Mouse (Mus musculus): ENCODE data around the gene Mgat5. TPM values are rescaled to one million over a fixed set of nuclear protein-coding genes. Genes with fewer than 3 reads are reported as not detected.

Gene Mgat5
- polyA plus RNA-seq, 1 experiment: under 0.01 TPM

- TF ChIP-seq TAL1 (IDR thresholded peaks at IDR 0.05; ENCODE audit: low read length): no peak
- TF ChIP-seq GATA1 (IDR thresholded peaks at IDR 0.05; ENCODE audit: low read length): no peak
- Histone ChIP-seq H3K4me3 (replicated peaks) (no peak overlapping the region), H3K4me1 (ENCODE audit: control insufficient read depth) (no peaks in the 10 kb centered on the region), H3K9me3 (ENCODE audit: control insufficient read depth, low read length) (no peaks in the 10 kb centered on the region), H3K36me3 (ENCODE audit: control insufficient read depth) (no peaks in the 10 kb centered on the region), H3K27me3 (ENCODE audit: control insufficient read depth) (no peaks in the 10 kb centered on the region)
Measured at GRCm38 (mm10) chr1:127444836-127445485, 240.1 kb downstream of the Mgat5 start.

DNA sequence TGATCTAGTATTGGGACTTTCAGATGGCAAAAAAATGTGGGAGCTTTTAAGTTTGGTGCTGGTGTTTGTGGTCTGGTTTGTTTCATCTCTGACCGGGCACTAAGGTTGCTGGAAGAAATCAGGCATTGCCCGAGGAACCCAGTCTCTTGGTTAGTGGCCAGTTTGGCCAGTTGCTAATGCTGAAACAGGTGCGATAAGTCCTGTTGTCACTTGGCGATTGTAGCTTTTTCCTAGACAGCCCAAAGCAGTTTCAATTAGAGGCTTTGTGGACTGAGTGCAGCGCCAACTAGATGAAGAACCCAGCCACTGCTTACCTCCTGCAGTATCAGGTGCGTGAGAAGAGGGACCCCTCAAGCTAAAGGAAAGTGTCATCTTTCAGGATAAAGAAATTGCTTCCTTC, 248.6 kb downstream of the Mgat5 start:
- Histone ChIP-seq H3K36me3 (ENCODE audit: control insufficient read depth) (no peaks in the 10 kb centered on the region), H3K4me3 (replicated peaks) (no peak overlapping the region), H3K9me3 (ENCODE audit: control insufficient read depth, low read length) (no peaks in the 10 kb centered on the region), H3K27me3 (ENCODE audit: control insufficient read depth) (no peaks in the 10 kb centered on the region), H3K4me1 (ENCODE audit: control insufficient read depth) (no peaks in the 10 kb centered on the region)
- no peak for TF ChIP-seq GATA1 (IDR thresholded peaks at IDR 0.05; ENCODE audit: low read length)
- no peak for TF ChIP-seq TAL1 (IDR thresholded peaks at IDR 0.05; ENCODE audit: low read length)

DNA sequence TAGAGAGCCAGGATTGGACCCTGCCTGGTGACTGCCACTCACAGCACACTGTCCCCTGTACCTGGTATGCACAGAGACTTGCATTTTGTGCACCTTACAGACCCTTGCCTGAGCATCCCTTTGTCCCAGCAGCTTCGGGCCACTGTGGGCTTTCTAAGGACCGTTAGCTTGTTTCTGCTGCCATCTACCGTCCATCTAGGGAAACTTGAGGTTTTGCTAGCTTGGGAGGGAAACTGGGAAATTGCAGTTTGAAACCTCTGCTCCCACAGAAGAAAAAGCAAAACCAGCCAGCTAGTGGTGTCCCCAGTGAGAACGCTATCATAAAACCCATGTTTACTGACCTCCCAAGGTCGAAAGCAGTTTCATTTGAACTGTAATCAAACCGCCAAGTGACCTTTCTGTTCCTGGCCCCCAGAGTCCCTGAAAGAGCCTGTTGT, 254.2 kb downstream of the Mgat5 start:
- TF ChIP-seq TAL1 (IDR thresholded peaks at IDR 0.05; ENCODE audit: low read length): no peak
- H3K36me3 ChIP-seq (ENCODE audit: control insufficient read depth): no peaks in the 10 kb centered on the region

GRCm38 (mm10) chr1:127459576-127459975, 254.8 kb downstream of the Mgat5 start:
- Histone ChIP-seq H3K4me1 (ENCODE audit: control insufficient read depth) (no peaks in the 10 kb centered on the region), H3K36me3 (ENCODE audit: control insufficient read depth) (no peaks in the 10 kb centered on the region), H3K9me3 (ENCODE audit: control insufficient read depth, low read length) (no peaks in the 10 kb centered on the region), H3K4me3 (replicated peaks) (no peak overlapping the region), H3K27me3 (ENCODE audit: control insufficient read depth) (no peaks in the 10 kb centered on the region)
- no peak for TF ChIP-seq GATA1 (IDR thresholded peaks at IDR 0.05; ENCODE audit: low read length)
- no peak for TF ChIP-seq TAL1 (IDR thresholded peaks at IDR 0.05; ENCODE audit: low read length)

More for the DNA sequence above, 254.2 kb downstream of the Mgat5 start:
- no peaks in the 10 kb centered on the region for H3K4me1 ChIP-seq (ENCODE audit: control insufficient read depth)
- H3K4me3 ChIP-seq (replicated peaks): no peak overlapping the region
- H3K9me3 ChIP-seq (ENCODE audit: control insufficient read depth, low read length): no peaks in the 10 kb centered on the region
- no peaks in the 10 kb centered on the region for H3K27me3 ChIP-seq (ENCODE audit: control insufficient read depth)

GRCm38 (mm10) chr1:127461017-127461416, 256.2 kb downstream of the Mgat5 start:
- H3K9me3 ChIP-seq (ENCODE audit: control insufficient read depth, low read length): no peaks in the 10 kb centered on the region
- no peaks in the 10 kb centered on the region for H3K36me3 ChIP-seq (ENCODE audit: control insufficient read depth)
- no peak overlapping the region for H3K4me3 ChIP-seq (replicated peaks)
- no peak for TF ChIP-seq GATA1 (IDR thresholded peaks at IDR 0.05; ENCODE audit: low read length)
- TF ChIP-seq TAL1 (IDR thresholded peaks at IDR 0.05; ENCODE audit: low read length): no peak
- no peaks in the 10 kb centered on the region for H3K27me3 ChIP-seq (ENCODE audit: control insufficient read depth)
- no peaks in the 10 kb centered on the region for H3K4me1 ChIP-seq (ENCODE audit: control insufficient read depth)

DNA sequence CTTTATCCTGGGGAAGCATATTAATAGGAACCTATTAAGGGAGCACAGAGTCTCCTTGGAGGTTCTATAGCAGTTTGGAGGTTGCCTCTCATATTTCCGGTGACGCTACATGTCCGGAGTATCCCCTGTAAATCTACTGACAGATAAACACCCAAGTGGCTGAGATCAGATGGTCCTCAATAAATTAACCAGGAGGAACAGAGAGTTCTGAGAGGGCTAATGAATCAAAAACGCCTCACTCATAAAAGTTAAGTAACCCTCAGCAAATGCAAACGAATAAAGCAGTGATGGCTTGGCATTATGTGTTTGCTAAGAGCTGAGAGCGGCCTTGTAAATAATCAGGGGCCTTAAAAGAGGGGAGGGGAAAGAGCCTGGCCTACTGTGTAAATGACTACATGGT, 259.2 kb downstream of the Mgat5 start:
- Histone ChIP-seq H3K4me1 (ENCODE audit: control insufficient read depth) (no peaks in the 10 kb centered on the region), H3K4me3 (replicated peaks) (no peak overlapping the region), H3K36me3 (ENCODE audit: control insufficient read depth) (no peaks in the 10 kb centered on the region), H3K9me3 (ENCODE audit: control insufficient read depth, low read length) (no peaks in the 10 kb centered on the region), H3K27me3 (ENCODE audit: control insufficient read depth) (no peaks in the 10 kb centered on the region)
- no peak for TF ChIP-seq GATA1 (IDR thresholded peaks at IDR 0.05; ENCODE audit: low read length)
- TF ChIP-seq TAL1 (IDR thresholded peaks at IDR 0.05; ENCODE audit: low read length): no peak

- Histone ChIP-seq H3K4me3 (replicated peaks) (no peak overlapping the region), H3K4me1 (ENCODE audit: control insufficient read depth) (no peaks in the 10 kb centered on the region), H3K27me3 (ENCODE audit: control insufficient read depth) (no peaks in the 10 kb centered on the region), H3K9me3 (ENCODE audit: control insufficient read depth, low read length) (no peaks in the 10 kb centered on the region), H3K36me3 (ENCODE audit: control insufficient read depth) (no peaks in the 10 kb centered on the region)
- no peak for TF ChIP-seq TAL1 (IDR thresholded peaks at IDR 0.05; ENCODE audit: low read length)
- TF ChIP-seq GATA1 (IDR thresholded peaks at IDR 0.05; ENCODE audit: low read length): no peak
Measured at GRCm38 (mm10) chr1:127465292-127465691, 260.5 kb downstream of the Mgat5 start.

GRCm38 (mm10) chr1:127467238-127467637, 262.4 kb downstream of the Mgat5 start:
- Histone ChIP-seq H3K4me1 (ENCODE audit: control insufficient read depth) (no peaks in the 10 kb centered on the region), H3K9me3 (ENCODE audit: control insufficient read depth, low read length) (no peaks in the 10 kb centered on the region), H3K4me3 (replicated peaks) (no peak overlapping the region), H3K27me3 (ENCODE audit: control insufficient read depth) (no peaks in the 10 kb centered on the region), H3K36me3 (ENCODE audit: control insufficient read depth) (no peaks in the 10 kb centered on the region)
- no peak for TF ChIP-seq TAL1 (IDR thresholded peaks at IDR 0.05; ENCODE audit: low read length)
- no peak for TF ChIP-seq GATA1 (IDR thresholded peaks at IDR 0.05; ENCODE audit: low read length)

GRCm38 (mm10) chr1:127470175-127470574, 265.4 kb downstream of the Mgat5 start:
- no peaks in the 10 kb centered on the region for H3K9me3 ChIP-seq (ENCODE audit: control insufficient read depth, low read length)
- H3K27me3 ChIP-seq (ENCODE audit: control insufficient read depth): no peaks in the 10 kb centered on the region
- TF ChIP-seq TAL1 (IDR thresholded peaks at IDR 0.05; ENCODE audit: low read length) (no peak), GATA1 (IDR thresholded peaks at IDR 0.05; ENCODE audit: low read length) (no peak)
- no peaks in the 10 kb centered on the region for H3K36me3 ChIP-seq (ENCODE audit: control insufficient read depth)
- H3K4me1 ChIP-seq (ENCODE audit: control insufficient read depth): no peaks in the 10 kb centered on the region
- H3K4me3 ChIP-seq (replicated peaks): no peak overlapping the region

GRCm38 (mm10) chr1:127475756-127476155, 270.9 kb downstream of the Mgat5 start:
- Histone ChIP-seq H3K4me3 (replicated peaks) (no peak overlapping the region), H3K4me1 (ENCODE audit: control insufficient read depth) (no peaks in the 10 kb centered on the region), H3K36me3 (ENCODE audit: control insufficient read depth) (no peaks in the 10 kb centered on the region), H3K27me3 (ENCODE audit: control insufficient read depth) (no peaks in the 10 kb centered on the region), H3K9me3 (ENCODE audit: control insufficient read depth, low read length) (no peaks in the 10 kb centered on the region)
- TF ChIP-seq GATA1 (IDR thresholded peaks at IDR 0.05; ENCODE audit: low read length) (no peak), TAL1 (IDR thresholded peaks at IDR 0.05; ENCODE audit: low read length) (no peak)

Data from erythroblast, embryonic 14.5 days (primary cell).